Mouse (Mus musculus): ENCODE data around the gene Kri1. TPM values are rescaled to one million over a fixed set of nuclear protein-coding genes. Genes with fewer than 3 reads are reported as not detected.
"Not testable (repeated sequence)": the region's sequence is repeated elsewhere in the genome, so short reads cannot be mapped to it uniquely, and the experiment has no call there.

The Kri1 gene
- total RNA-seq, 2 experiments from 2014 or later = 18.2 to 19.7 TPM

DNA sequence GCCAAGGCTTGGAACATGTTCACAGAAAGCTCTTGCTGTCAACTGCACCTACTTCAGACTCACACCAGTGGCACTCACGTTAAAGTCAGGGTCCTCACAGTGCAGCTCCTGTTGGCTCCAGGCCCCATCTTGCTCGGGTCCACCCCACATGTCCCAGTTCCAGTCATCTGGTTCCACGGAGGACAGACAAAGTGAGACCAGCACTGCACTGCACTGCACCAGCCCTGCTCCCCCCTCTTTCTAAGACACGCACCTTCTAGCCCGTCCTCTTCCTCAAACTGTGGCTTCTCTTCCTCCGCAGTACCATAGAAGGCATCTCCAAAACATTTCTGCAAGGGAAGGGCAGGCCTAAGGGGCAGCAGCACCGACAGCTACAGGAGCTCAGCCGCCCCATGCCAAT is 11.5 kb downstream of the Kri1 start:
- no peak for ATAC-seq (replicated peaks; ENCODE audit: low FRiP score, poor library complexity, severe bottlenecking)

DNA sequence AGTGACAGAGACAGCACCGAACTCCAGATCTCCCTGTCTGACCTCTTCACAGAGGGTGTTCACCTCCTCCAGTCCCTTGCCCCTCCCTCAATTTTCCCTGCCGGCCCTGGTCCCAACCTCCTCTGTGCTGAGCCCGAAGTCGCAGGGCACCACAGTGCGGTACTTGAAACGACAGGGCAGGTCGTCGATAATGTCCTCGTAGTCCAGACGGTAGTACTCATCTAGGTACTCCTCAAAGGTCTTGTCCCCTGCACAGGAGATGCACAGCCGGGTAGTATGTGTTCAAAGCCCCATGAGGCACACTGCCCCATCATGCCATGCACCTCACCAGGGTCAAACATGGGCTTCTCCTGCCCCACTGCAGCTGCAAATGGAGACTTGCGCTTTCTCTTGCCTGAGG is 12.0 kb downstream of the Kri1 start:
- 0 out of 2 replicates have a peak, but pooled peaks have one; percentile 13 for ATAC-seq (replicated peaks; ENCODE audit: low FRiP score, poor library complexity, severe bottlenecking)

DNA sequence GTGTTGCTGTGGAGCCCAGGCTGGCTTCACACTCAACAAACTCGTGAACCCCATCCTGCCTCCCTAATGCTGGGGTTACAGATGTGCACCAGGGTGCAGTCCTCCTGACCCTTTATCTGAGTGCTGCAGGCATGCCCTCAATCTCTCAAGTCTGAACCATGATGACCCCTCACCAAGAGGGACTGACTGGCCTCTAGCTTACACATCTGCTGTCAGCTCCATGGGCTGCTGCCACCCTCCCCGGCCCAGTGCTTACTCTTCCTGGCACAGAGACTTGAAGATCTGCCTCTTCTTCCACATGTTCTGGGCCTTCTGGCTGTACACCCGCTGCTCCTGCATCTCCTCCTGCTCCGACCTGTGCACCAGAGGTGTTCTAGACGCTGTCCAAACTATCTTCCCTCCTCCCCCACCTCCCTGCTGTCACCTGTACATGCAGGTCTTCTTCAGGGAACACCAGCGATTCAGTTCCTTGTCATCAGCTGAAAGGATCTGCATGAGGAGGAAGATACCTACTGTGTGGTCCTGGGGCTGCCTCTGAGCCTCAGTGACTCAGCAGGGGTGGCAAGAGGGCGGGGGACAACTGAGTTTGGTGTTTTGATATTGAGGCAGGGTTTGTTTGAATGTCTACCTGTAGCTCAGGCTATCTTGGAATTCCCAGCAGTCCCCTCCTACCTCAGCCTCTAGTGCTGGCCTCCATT is 12.6 kb downstream of the Kri1 start:
- no peak for ATAC-seq (replicated peaks; ENCODE audit: low FRiP score, poor library complexity, severe bottlenecking)

DNA sequence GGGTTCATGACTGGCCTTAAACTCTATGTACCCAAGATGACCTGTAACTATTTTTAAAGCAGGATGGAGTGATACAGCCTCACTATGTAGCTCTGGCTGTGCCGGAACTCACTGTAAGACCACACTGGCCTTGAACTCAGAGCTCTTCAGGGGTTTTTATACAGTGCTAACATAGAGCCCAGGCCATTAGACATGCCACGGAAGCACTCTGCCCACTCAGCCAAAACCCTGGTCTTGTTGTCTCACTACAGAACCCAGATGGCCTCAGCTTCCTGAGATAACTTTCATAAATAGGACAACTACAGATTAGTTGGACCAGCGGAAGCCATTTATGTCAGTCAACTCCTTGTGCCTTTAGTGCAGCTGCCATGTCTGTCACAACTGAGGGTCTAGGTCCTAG is 13.4 kb downstream of the Kri1 start:
- no peak for ATAC-seq (replicated peaks; ENCODE audit: low FRiP score, poor library complexity, severe bottlenecking)

DNA sequence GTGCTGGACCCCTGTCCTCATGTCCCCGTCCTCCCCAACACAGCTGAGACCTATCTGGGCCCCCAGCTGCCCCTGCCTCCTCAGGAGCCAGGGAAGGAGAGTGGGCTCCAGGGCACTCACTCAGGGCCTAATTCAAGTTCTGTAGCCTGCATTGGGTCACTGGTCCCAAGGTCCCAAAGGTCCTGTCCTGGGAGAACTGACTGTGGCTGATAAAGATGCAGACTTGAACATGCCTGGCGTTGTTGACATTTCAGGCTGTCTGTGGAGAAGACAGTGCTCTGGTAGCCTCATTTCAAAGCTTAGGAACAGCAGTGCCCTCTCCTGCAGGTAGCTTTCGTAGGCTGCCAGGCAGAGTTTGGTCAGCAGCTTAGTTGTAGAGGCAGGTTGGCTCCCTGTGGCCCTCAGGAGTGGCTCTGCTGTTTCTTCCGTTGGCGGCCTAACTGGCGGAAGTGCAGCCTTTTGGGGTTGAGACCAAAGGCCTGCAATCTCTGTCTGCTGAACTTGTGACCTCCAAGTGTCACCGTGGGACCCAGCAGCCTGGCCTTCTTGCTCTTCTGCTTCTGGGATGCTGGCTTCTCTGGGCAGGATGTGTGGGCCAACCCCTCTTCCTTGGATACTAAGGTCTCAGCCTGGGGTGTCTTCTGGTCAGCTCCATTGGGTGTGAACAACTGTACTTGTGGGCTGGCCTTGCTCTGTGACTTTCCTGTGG is 14.1 kb downstream of the Kri1 start:
- ATAC-seq (replicated peaks; ENCODE audit: low FRiP score, poor library complexity, severe bottlenecking) = no peak

DNA sequence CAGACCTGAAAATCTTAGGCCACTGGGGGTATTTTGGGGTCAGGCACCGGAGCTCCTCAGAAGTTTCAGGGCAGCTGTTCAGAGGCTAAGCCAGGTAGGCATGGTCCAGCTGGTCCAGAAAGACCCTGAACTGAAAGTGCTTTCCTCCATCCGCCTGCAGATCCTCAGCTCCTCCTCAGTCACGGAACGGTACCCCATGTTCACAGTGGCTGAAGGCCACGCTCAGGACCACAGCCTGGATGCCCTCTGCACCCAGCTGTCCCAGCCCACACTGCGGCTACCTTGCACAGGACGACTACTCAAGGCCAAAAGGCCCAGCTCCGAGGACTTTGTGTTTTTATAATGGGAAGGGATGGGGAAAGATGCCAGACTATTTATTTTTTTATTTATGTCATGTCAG is 14.7 kb downstream of the Kri1 start:
- no peak for ATAC-seq (replicated peaks; ENCODE audit: low FRiP score, poor library complexity, severe bottlenecking)

DNA sequence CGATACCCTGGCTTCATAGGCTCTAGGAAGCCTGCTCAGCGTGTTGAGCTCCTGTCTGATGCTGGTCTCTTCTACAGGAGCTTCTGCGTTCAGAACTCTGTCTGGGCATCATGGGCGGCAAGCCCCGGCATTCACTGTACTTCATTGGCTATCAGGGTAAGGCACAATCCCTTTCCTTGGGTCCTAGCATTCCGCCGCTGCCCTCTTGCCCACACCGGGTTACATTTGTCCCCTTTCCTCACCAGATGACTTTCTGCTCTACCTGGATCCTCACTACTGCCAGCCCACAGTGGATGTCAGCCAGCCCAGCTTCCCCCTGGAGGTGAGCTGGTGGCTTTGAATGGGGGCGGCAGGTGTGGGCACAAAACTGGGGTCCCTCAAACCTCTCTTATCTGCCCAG is 15.4 kb downstream of the Kri1 start:
- no peak for ATAC-seq (replicated peaks; ENCODE audit: low FRiP score, poor library complexity, severe bottlenecking)

DNA sequence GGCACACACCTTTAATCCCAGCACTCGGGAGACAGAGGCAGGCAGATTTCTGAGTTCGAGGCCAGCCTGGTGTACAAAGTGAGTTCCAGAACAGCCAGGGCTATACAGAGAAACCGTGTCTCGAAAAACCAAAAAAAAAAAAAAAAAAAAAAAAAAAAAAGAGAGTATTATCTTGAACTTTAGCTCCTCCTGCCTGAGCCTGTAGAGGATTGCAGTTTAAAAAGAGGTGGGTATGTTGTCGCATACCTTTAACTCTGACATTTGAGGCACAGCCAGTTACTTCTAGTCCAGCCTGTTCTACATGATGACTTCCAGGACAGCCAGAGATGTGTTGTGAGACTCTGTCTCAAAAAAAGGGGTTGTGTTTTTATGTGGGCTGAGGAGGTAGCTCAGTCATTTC is 18.2 kb downstream of the Kri1 start:
- ATAC-seq (replicated peaks; ENCODE audit: low FRiP score, poor library complexity, severe bottlenecking) = not testable (repeated sequence)

DNA sequence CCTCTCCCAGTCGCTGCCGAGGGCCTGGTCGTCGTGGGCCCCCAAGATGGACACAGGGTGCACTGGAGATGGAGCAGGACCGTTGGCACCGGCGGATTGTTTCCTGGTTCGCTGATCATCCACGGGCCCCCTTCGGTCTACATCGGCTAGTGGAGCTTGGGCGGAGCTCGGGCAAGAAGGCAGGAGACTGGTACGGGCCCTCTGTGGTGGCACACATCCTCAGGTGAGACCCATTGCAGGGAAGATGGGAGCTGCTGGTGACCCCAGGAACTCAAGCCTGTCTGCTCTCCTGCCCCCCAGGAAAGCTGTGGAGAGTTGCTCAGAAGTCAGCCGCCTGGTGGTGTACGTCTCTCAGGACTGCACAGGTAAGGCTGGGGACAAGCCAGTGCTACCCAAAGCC is 19.5 kb downstream of the Kri1 start:
- no peak for ATAC-seq (replicated peaks; ENCODE audit: low FRiP score, poor library complexity, severe bottlenecking)

DNA sequence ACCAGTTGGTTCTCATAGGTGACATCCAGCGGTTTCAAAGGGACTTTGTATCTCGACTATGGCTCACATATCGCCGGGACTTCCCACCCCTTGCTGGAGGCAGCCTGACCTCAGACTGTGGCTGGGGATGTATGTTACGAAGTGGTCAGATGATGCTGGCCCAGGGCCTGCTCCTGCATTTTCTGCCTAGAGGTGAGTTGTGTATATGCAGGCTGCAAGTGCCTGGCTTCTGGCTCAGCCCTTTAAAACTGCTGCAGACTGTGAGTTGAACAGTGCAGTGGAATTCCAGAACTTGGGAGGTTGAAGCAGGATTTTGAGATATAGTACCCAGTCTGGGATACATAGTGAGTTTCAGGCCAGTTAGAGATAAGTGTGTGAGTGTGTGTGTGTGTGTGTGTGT is 20.9 kb downstream of the Kri1 start:
- ATAC-seq (replicated peaks; ENCODE audit: low FRiP score, poor library complexity, severe bottlenecking) = no peak

DNA sequence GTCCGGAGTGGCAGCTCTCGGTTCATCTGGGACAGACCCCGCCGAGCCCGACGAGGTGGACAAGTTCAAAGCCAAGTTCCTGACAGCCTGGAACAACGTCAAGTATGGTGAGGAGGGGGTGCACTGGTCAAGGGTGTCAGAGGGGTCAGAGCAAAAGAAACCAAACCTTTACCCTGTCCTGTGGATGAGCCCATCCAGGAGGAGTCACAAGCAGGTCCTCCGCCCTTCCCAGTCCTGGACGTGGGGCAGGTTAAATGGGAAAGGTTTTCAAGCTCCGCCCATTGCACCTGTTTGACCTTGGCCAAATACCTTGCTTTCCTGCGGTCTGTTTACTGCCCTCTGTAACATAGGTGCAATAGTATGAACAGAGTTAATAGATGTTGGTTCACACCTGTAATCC is 22.2 kb downstream of the Kri1 start:
- ATAC-seq (replicated peaks; ENCODE audit: low FRiP score, poor library complexity, severe bottlenecking) = peak; percentile 30; the same call in 1 of the 2 replicates

DNA sequence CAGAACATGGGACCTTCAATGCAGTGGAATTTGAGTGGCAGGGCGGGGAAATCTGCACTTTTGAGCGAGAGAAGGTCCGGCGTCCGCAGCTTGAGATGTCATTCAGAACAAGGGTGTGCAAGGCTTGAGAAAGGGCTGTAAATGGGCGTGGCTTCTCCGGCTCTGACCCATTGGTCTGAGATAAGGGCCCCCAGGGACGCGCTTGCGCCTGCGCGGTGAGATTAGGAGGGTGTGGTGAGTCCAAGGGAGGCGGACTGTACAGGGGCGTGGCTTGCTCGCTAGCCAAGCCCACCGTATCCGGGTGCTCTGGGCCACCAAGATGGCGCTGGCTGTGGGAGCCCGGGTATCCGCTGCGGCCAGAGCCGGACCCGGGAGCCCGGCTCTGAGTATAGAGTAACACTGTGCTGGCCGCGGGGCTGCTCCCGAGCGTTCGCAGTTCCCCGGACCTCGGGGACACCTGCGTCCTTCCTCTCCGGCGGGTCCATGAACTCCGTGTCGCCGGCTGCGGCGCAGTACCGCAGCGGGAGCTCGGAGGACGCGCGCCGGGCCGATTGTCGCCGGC is 22.7 kb downstream of the Kri1 start, which contains the start of gene Atg4d:
Gene Atg4d (plus strand): TSS at position 294 of the 562 bp plus-strand sequence.
- ATAC-seq (replicated peaks; ENCODE audit: low FRiP score, poor library complexity, severe bottlenecking) = peak; percentile 84

DNA sequence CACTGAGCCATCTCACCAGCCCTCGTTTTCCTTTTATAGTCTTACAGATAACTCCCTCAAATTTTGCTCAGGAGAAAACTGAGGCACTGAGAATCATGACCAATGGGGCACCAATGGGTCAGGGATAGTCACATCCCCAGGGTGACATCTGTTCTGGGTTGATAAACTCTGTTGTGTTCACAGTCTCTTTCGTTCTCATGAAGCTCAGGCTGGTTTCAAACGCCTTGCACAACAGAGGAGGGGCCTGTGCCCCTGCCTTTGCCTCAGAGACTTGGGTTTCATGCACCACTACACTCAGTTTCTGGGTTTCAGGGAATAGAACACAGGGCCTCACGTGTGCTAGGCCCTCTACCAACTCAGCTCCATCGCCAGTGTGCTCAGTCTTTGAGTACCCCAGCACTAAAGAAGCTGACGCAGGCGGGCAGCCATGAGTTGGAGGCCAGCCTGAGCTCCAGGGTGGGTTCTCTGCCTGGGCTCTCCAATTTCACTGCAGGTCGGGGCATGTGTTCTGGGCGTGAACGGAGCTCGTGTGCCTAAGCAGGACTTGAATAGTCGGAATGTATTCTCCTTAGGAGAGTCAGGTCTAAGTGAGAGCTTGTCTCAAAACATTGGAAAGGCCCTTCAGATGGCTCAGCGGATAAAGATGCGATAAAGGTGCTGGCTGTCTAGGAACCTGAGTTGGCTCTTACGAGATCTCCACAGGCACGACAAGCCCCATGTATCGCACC is 23.3 kb downstream of the Kri1 start:
- ATAC-seq (replicated peaks; ENCODE audit: low FRiP score, poor library complexity, severe bottlenecking) = peak; percentile 73

DNA sequence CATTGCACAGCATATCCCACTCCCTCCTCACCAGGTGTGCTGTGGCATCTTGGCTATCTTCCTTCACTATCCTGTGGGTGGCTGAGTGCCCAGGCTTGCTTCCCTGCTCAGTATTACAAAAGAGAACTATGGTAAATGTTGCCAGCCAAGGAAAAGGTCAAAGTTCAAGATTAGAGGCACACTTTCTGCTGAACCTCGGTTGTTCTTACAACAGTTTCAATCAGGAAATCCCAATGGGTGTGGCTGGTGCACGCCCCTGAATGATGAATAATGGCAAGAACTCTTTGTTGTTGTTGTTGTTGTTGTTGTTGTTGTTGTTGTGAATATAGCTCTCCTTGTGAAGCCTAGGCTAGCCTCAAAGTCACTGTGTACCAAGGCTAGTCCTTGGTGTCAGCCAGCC is 25.9 kb downstream of the Kri1 start:
- no peak for ATAC-seq (replicated peaks; ENCODE audit: low FRiP score, poor library complexity, severe bottlenecking)

DNA sequence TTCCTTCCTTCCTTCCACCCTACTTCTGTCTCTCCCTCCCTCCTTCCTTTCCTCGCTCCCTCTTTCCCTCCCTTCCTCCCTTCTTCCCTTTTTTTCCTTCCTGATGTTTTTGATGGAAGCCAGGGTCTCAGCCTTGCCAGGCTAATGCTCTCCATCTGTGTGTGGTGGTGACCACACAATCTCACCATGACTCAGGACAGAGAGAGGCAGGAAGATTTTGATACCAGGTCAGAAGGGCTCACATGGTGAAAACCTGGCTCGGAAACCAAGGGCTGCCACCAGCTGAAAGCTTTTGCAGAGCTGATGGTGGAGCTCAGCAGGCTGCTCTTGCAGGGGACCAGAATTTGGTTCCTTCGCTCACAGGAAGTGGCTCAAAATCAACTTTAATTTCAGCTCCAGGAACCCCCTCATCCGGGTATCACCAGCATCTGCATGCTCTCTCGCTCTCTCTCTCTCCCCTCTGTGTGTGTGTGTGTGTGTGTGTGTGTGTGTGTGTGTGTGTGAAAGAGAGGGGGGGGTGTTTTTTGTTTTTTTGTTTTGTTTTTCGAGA is 27.2 kb downstream of the Kri1 start:
- no peak for ATAC-seq (replicated peaks; ENCODE audit: low FRiP score, poor library complexity, severe bottlenecking)

DNA sequence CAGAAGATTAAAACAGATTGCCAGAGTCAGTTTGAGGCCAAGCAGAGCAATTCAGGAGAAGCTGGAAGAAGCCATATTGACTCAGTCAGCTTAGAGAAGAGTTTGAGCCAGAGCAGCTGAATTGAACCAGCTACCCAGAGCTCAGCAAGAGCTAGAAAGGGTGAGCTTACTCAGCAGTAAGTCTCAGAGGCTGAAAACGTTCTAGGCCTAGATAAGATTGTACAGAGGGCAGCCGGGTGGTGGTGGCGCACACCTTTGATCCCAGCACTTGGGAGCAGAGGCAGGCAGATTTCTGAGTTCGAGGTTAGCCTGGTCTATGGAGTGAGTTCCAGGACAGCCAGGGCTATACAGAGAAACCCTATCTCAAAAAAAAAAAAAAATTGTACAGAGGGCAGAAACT is 31.4 kb downstream of the Kri1 start:
- not testable (repeated sequence) for ATAC-seq (replicated peaks; ENCODE audit: low FRiP score, poor library complexity, severe bottlenecking)

DNA sequence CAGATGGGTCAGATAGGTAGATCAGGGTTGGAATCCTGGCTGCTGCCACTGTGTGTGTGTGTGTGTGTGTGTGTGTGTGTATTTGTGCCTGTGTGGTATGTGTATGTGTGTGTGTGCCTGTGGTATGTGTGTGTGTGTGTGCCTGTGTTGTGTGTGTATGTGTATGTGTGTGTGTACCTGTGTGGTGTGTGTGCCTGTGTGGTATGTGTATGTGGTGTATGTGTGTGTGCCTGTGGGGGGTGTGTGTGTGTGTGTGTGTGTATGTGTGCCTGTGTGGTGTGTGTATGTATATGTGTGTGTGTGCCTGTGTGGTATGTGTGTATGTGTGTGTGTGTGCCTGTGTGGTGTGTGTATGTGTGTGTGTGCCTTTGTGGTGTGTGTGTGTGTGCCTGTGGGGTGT is 33.1 kb downstream of the Kri1 start:
- no peak for ATAC-seq (replicated peaks; ENCODE audit: low FRiP score, poor library complexity, severe bottlenecking)

DNA sequence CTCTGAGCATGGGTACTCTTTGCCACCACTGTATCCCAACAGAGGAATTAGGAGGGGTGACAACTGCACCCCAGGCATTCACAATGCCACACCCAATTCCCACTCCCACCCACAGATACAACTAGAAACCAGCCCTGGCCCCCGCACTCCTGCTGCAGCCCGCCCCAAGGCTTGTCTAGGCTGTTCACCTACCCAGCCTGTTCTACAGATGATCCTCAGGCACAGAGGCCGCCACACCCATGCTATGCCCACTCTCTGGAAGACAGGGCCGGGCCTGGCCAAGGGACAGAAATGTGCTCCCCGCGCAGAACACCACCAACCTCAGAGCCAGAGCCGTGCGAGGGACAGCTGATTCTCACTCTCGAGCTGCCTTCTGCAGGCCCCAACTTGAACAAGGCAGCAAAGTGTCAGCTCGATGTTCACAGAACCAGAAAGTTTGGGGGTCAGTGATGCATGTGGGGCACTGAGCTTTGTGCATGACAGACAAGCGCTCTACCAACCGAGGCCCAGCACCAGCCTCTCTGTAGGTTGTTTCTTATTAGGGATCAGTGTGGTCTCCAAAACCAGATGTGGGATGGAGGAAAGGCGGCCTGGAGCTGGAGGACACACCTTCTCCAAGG is 36.5 kb downstream of the Kri1 start:
- ATAC-seq (replicated peaks; ENCODE audit: low FRiP score, poor library complexity, severe bottlenecking) = 0 out of 2 replicates have a peak, but pooled peaks have one; percentile 46

DNA sequence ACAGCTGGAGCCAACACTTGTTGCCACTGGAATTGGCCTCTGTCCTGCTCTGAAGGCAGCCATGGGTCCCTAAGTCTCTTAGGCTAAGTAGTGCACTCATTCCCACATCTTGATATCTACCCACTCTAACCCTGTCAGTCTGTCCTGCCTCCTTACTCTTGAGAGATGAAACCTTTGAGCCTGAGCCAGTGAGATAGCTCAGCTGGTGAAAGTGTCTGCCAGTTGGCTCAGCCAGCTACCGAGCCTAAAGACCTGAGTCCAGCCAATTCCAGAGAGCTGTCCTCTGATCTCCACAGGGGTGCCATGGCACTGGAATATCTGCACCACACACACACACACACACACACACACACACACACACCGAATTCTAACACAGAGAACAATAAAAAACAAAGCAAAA is 37.3 kb downstream of the Kri1 start:
- no peak for ATAC-seq (replicated peaks; ENCODE audit: low FRiP score, poor library complexity, severe bottlenecking)
